Mouse (Mus musculus) ES-CJ7 (cell line): ENCODE measurements around the gene Tmem238.

Experiments
- DNase-seq: peaks from one replicate; pipeline ENCODE4 v3.0.0; 2011; ENCODE audit warnings: low read depth, low spot score

Tmem238 gene

DNA sequence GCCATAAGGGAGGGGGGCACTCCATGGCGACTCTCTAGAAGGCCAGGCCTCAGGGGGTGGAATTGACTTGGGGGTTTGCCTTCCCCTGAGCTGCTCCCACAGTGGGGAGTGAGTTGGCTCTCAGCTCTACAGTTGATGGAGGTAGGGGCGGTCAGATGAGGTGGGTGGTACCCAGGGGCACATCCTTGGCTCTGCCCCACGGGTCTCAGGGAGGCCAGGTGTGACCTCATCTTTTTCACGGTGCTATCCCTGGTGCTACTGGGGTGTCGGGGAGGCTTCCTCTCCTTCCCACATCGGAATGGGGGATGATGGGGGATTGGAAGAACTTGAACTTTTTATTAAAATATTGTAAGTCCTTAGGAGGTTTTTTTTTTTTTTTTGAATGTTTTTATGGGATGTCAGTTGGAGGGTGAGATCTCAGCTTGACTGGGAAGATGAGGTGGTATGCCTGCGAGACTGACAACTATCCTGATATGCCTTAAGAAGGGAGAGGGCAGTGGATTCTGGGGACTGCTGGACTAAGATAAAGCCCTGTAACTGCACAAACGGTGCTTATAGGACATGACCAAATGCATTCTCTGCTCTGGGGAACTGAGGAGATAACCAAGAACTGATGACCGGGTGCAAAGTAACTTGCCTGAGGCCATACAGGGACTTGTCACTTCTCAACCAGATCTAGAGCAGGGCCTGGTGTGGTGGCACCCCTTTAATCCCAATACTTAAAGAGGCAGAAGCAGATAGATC lies 42.1 kb downstream of the Tmem238 start:
- no peak for DNase-seq

DNA sequence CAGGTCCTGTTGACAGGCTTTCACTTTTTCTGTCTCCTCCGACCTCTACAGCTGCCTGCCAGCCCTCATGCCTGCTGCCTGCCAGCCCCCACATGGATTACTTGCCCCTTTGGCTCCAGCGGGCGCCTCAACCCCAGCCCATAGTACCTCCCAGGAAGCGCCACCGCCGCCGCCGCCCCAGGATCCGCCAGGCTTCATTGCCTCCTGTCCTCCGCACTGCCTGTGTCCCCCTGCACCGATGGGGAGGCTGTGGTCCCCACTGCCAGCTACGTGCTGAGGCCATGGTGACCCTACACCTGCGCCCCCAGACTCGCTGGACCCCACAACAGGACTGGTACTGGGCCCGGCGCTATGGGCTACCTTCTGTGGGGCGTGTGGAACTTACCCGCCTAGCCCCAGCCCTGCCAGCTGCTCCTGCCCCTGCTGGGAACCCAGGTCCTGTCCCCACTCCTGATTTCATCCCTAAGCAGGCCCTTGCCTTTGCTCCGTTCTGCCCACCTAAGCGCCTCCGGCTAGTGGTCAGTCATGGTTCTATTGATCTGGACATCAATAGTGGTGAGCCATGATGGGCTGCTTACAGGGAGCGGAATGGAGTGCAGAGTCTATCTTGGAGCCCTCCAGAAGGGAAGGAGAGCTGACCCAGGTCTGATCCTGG lies 43.0 kb downstream of the Tmem238 start:
- DNase-seq: no peak

DNA sequence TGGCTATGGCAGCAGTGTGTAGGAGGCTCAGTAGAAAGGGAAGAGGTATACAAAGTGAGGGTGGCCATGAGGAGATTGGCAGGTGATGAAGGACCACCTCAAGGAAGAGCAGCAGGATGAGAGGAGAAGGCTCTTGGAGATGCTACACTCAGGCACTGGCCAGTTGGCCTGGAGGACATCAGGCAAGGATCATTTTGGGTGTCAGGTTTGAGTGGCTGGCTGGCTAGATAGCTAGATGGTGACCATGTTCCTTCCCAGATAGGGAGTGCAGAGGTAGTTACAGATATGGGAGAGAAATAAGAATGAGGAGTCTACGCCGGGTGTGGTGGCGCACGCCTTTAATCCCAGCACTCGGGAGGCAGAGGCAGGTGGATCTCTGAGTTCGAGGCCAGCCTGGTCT lies 44.6 kb downstream of the Tmem238 start:
- no peak for DNase-seq

DNA sequence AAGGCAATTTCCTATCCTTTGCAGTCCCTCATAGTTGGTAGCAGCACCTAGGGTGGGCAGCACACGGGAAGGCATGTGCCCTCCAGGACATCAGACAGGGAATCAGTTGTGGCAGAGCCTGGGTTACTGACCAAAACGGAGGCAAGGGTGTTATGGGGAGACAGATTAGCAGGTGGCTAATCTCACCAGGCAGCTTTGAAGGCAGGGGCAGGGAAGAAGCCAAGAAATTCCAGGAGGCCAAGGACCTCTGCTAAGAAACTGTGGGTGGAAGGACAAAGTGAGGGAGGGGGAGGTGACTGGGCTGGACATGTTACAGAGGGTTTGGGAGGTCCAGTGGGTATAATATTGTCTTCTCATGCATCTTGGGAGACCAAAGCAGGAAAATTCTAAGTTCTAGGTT lies 46.1 kb downstream of the Tmem238 start:
- DNase-seq: no peak

DNA sequence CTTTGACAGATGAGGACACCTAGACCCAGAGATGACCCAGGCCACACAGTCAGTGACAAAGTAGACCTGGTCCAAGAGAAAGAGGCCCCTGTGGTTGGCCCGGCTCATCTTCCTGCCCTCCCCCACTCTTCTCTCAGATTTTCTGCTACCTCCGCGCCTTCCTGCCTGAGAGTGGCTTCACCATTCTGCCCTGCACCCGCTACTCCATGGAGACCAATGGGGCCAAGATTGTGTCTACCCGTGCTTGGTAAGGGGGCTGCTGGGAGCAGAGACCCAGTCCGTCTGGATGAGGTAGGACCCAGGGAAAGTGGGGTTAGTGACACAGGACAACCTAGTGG lies 47.0 kb downstream of the Tmem238 start:
- DNase-seq: no peak

DNA sequence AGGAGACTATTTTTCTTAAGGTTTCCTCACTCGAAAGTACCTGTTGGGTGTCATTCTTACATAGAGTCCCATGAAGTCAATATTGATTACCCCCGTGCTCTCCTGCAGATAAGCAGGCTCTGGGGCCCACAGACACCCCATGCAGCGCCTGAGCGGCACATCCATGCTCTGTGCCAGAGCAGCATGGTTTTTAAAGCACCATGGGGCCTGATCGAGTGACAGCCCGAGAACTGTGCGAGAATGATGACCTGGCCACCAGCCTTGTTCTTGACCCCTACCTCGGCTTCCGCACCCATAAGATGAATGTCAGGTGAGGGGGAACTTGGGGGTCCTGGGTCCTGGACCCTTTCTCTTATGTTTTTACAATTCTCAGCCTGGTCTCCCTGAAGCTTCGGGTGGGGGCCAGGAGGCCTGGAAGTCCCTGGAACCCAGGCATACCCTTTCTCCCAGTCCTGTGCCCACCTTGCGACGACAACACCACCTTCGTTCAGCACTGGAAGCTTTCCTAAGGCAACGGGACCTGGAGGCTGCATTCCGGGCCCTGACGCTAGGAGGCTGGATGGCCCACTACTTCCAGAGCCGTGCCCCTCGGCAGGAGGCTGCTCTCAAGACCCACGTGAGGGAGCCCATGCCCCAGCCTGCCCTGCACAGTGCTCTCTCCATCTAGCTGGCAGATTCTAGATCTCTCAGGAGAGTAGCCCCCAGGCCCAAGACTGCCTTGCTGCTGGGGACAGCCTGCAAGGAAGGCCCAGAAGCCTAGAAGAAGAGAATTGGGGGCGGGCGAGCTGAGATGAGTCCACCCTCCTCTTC lies 47.6 kb downstream of the Tmem238 start:
- no peak for DNase-seq

DNA sequence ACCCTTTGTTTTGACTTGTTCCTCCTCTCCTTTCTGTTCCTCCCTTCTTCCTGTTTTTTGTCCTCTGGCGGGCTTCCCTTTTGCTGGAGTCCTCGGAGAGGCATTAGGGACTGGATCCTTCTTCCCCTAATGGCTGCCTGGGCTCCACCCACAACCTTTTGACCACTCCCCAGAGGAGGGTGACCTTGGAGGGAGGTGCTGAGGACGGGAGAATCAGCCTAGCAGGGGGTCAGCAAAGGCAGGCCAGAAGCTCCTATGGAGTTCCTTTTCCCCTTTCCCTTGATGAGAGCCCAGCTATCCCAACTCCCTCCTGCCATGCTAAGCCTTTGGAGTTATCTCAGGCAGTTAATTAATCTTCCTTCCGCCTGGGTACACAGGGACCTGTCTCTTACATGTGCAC lies 48.3 kb downstream of the Tmem238 start:
- DNase-seq: peak; percentile 90

DNA sequence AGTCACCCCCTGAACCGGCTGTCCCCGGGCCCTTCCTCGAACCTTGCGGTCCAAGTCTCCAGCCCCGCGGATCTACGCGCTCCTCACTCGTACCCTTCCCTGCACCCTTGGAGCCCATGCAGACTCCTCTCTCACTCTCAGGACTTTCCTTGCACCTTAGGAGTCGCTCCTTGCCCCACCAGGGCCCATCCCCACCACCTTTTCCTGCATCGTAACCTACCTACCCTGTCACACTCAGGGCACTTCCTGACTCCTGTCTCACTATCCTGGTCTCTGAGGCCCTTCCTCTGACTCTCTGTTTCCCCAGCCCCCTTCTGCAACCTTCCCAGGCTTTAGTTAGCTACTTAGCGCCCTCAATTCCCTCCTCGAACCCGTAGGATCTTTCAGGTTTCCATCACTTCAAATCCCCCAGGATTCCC lies 49.1 kb downstream of the Tmem238 start:
- no peak for DNase-seq

DNA sequence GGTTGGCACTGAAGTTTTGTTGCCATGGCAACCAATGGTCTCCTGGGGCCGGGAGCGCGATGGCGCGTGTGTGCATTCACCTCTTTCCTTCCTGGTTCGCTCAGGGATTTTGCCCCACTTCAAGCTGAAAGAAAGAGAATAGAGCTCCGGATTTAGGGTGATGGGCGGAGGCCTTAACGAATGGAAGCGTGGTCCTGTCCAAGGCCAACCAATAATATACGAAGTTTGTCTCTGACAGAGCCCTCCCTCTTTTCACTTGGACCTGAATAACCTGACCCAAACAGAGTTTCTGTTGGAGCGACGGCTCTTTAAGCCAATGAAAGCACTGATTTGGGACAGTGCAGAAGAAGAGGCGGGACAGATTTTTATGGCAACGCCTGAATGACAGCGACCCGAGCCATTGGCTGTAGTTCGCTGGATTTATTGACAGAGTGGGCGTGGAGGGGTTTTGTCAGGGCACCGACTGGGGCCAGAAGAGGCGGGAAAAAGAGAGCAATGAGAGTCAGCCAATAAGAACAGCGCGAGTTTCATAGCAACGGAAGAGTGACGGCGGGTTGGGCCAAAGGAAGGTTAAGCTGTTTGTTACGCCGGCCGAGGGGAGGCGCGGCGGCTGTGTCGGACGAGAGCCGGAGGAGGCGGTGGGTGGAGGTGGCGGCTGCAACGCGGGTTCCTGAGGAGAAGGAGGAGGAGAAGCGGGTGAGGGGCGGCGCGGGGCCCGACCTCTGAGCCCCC lies 49.7 kb downstream of the Tmem238 start, which contains the start of gene Kmt5c:
TSS of gene Kmt5c (plus strand) at position 572 of the 732 bp plus-strand sequence.
- DNase-seq: peak; percentile 100

DNA sequence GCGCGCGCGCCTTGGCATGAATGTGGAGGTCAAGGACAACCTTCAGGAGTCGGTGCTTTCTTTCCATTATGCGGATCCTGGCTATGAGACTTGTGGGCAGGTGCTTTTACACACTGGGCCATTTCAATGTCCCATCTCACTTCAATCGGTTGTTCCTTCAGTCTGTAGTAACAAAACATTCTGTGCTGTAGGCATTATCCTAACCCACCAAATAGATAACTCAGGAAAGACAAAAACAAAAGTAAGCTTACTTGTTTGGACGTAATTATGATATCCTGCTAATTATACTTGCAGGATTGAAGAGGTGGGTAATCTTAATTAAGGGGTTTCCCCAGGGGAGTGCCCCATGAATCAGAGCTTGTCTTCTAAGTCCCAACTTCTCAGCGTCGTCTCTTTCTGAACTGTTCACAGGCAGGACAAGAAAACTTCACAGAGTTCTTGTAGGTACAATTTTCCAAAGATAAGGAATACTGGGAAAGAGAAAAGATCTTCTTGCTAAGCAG lies 50.4 kb downstream of the Tmem238 start:
- DNase-seq: no peak
